Mouse (Mus musculus) frontal cortex, postnatal 36 days (tissue): Measurements from ENCODE around the gene Atp1b3.
A peak's percentile ranks its signal among the peaks of the same experiment; 100 is the strongest.
"Not testable (repeated sequence)": the region's sequence is repeated elsewhere in the genome, so short reads cannot be mapped to it uniquely, and the experiment has no call there.

ENCODE experiments used
- DNase-seq, 2 experiments: peaks; one replicate each; pipeline ENCODE4 v3.0.0; 2022; ENCODE audit warnings: low spot score in 2 of 2

Gene Atp1b3

GRCm38 (mm10) chr9:96363581-96364140 lies 581 bp downstream of the Atp1b3 start:
- peak; percentile 49 to 63 for DNase-seq

DNA sequence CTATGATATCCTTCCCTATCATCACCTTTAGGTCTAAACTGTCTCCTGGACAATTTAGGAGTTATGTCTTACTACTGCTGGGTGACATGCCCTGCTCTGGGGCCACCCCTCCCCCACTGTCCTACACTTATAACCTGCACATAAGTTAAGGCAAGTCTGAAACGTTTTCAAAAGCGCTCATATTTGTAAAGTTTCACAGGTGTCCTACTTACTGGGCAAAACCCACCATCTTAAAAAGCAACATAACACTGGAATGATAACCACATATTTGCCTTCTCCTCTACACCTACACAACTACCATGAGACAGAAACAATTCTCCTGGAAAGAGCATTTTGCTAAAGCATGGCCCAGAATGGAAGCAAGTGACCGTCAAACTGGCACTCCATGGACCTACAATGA lies 4.2 kb downstream of the Atp1b3 start:
- no peak for DNase-seq

- no peak for DNase-seq
Measured at GRCm38 (mm10) chr9:96353799-96354198, 10.4 kb downstream of the Atp1b3 start.

GRCm38 (mm10) chr9:96353121-96353769 lies 11.0 kb downstream of the Atp1b3 start:
- DNase-seq = no peak

GRCm38 (mm10) chr9:96351771-96352170 lies 12.5 kb downstream of the Atp1b3 start:
- DNase-seq = not testable (repeated sequence)

- no peak for DNase-seq
Measured at GRCm38 (mm10) chr9:96350476-96350875, 13.8 kb downstream of the Atp1b3 start.

DNA sequence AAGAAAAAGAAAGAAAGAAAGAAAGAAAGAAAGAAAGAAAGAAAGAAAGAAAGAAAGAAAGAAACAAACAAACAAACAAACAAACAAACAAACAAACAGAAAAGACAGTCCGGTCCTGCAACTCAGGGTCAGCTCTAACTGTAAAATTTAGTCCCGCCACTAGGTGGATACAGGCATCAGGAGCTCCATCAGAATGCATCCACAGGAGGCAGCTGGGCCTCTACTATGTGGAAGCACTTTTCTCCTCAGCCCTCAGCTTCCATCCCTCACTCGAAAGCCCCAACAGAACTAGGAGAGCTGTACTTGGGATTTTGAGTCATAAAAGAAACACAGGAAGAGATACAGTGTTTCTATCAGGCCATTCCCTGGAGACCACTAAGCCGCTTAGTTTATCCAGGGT lies 14.2 kb downstream of the Atp1b3 start:
- peak; percentile 28 to 61 for DNase-seq

DNA sequence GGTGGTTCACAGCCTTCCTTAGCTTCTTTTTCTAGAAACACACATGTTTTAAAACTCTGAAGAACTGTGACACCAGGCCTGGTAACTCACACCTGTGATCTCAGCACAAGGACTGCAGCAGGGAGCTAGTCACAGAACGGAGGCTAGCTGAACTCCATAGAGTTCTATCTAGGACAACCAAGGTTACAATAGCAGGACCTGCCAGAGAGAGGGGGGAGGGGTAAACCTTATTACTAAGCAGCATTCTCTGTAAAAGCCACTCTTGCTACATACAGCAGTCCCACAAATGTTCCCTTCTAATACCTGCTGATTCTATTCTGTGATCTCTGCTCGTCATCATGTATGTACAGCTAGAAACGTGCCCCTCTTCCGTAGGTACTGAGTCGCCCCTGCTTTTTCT lies 15.4 kb downstream of the Atp1b3 start:
- no peak for DNase-seq

GRCm38 (mm10) chr9:96345750-96346149 lies 18.5 kb downstream of the Atp1b3 start:
- DNase-seq = no peak

DNA sequence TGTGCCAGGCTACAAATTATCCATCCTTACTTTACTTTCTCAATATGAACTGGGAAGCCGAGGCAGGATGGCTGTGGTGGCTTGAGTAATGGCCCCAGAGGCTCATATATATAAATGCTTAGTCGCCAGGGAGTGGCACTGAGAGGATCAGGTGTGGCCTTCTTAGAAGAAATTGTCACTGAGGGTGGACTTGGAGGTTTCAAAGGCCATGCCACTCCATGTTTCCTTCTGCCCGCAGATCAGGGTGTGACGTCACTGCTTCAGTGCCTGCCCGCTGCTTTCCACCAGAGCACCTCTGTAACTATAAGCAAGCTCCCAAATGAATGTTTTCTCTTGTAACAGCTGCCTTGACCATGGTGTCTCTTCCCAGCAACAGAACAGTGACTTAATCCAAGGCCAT lies 33.1 kb downstream of the Atp1b3 start:
- no peak for DNase-seq

- DNase-seq = no peak
Measured at GRCm38 (mm10) chr9:96328226-96328625, 36.0 kb downstream of the Atp1b3 start.

DNA sequence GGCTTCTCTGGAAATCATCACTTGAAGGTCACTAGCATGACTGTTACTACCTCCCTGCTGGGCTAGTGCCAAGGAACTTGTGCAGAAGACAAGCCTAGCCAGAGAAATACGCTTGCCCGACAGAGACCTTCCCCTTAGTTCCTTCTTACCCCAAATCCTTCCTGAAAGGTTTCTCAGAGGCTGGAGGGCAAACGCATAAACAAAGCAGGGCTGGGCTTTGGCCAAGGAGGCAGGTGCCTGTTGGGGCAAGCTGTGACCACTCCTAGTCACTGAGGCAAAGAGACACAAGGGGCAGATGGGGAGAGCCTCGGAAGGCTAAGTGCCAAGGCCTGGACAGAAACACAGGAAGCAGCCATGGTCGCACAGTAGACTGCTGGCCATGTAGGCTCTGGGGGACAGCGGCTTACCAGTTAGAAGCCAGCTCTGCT lies 37.7 kb downstream of the Atp1b3 start:
- DNase-seq = no peak

DNA sequence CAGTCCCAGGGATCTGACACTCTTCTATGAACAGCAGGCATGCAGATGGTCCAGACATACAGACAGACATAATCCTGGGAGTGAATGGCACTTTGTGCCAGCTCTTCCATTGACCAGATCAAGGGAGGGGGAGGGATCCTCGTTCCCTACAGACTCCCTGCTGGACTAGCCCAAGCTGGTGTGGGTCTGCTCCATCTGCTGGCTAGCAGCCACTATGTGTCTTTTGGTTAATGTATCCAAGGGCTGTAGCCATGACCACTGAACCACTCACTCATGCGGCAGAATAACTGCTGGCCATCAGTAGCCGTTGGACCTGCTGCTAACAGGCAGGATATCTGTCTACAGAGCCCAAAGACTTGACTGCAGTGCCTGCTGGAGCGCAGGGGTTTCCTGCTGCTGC lies 39.7 kb downstream of the Atp1b3 start:
- DNase-seq = no peak

- no peak for DNase-seq
Measured at GRCm38 (mm10) chr9:96322411-96323152, 41.7 kb downstream of the Atp1b3 start.

DNA sequence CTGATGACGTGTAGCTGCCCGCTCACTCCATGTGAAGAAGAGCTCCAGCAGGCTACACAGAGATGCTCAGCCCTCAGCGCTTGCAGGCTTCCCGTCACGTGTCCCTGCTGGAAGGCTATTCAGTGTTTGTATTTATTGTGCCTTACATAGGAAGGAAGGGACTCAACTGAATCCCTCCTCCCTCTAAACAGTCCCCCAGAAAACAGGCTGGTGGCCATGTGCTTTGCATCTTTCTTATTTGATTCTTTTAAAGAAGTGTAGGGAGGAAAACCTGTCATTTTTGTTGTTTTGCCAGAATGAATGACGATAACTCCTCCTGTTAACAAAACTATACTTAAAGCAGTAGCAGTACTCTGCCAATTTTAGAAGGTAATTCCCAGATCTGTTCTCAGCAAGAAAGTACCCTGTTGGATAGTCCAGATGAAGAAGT lies 43.7 kb downstream of the Atp1b3 start:
- peak; percentile 27 to 32 for DNase-seq

DNA sequence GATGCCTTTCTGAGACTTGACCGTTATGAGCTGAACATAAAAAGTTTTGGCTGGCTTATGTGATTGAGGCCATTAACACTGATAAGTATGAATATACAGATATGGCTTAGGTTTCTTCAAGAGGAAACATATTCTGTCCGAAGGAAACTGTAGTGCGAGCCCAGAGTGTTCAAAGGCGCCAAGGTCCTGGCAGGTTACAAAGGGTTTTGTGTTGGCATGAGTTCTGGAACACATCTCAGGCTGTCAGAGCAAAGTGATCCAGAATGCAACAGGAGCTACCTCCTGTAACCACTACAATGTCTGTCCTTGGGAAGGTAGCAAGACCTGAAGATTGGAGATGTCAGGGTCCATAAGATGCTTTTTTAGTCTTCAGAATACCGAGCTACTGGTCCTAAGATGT lies 44.9 kb downstream of the Atp1b3 start:
- no peak for DNase-seq

DNA sequence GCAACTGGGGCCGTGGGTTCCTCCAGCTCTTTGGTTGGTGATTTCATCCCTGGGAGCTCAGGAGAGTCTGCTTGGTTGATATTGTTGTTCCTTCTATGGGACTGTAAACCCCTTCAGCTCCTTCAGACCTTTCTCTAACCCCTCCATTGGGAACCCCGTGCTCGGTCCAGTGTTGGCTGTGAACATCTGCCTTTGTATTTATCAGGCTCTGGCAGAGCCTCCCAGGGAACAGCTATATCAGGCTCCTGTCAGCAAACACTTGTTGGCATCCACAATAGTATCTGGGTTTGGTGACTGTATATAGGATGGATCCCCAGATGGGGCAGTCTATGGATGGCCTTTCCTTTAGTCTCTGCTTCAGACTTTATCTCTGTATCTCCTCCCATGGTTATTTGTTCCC lies 52.2 kb downstream of the Atp1b3 start:
- no peak for DNase-seq

- no peak for DNase-seq
Measured at GRCm38 (mm10) chr9:96308816-96309215, 55.4 kb downstream of the Atp1b3 start.

DNA sequence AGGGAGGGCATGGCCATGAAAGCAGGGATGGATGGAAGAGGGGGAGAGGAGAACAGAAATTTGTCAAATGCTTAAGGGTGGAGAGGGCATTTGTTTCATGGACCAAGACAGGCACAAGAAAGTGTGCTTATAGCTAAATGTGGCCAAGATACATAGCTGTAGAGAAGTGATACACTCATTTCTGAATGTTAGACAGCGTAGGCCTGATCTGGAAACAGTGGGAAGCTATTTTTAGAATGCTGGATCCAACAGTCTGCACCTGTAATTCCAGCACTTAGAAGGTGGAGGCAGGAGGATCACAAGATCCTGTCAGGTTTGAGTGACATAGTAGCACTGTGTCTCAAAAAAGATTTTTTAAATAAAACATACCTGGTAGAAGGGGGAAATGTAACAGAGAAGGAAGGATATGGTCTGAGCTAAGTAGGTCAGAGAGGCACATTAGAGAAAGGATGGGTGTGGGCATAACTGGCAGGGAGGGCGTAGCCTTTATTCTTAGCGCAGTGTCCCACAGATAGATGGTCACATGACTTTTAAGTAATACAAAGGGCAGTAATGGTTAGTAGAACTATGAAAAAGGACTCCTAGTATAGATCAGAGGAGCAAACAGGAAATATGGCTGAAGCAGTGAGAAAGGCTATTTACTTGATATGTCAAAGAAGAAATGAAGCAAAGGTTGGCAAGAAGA lies 64.8 kb downstream of the Atp1b3 start:
- DNase-seq = peak in 1 of 2 experiments; percentile 10

DNA sequence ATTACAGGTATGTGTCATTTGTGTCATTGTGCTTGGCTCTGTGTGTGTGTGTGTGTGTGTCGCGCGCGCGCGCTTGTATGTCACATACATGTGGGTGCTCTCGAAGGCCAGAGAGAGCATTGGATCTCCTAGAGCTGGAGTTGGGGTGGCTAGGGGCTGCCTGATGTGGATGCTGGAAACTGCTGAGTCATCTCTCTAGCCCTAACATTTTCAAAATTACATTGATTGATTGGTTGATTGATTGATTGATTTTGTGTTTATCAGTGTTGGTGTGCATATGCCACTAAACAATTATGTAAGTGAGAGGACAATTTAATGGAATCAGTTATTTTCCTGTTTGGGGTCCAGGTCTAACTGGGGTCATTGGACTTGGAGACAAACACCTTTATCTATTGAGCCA lies 72.1 kb downstream of the Atp1b3 start:
- no peak for DNase-seq

DNA sequence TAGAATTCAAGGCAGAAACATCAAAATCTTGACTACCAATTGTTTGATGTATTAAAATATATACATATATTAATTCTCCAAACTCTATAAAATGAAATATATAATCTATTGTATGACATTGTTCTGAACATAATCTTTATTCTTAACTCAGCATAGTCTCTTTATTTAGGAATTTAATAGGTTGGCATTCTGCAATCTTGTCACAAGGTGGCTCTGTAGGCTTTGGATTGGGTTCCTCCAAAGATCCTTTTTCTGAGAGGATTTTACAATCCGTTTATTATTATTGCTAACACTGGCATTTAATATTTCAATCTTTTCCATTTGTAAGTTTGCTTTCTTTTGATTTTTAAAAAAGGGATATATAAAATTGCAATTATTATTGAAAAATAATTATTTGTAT lies 79.3 kb downstream of the Atp1b3 start:
- no peak for DNase-seq
